Mouse (Mus musculus) liver, postnatal 0 days (tissue): Measurements from ENCODE around the gene Chst3. TPM values are rescaled to one million over a fixed set of nuclear protein-coding genes. Genes with fewer than 3 reads are reported as not detected.
A peak's percentile ranks its signal among the peaks of the same experiment; 100 is the strongest.

Experiments
- ATAC-seq: fragments of 200-750 bp; cut with Nextera tagmentation; 2 replicates; pipeline ENCODE4 v1.8.0; 2017; ENCODE audit warnings: mild to moderate bottlenecking, moderate library complexity
- DNase-seq: peaks from one replicate; pipeline ENCODE4 v3.0.0-alpha.2; 2016
- H3K27ac ChIP-seq: fragments of 300-500 bp; sonication (generic); 2 replicates; pipeline ENCODE4 v1.5.1; 2014; ENCODE audit warnings: antibody characterized with exemption, moderate library complexity, mild to moderate bottlenecking, low read depth
- H3K27me3 ChIP-seq: fragments of 300-500 bp; sonication (generic); 2 replicates; pipeline ENCODE4 v1.6.1; 2014; ENCODE audit warnings: low read length, control low read depth, mixed read lengths; ENCODE audit not compliant: insufficient read depth
- H3K36me3 ChIP-seq: fragments of 300-500 bp; sonication (generic); replicated peaks from 2 replicates; pipeline ENCODE4 v1.6.1; 2014; ENCODE audit warnings: mild to moderate bottlenecking, control low read depth, low read length, moderate library complexity, mixed read lengths; ENCODE audit not compliant: insufficient read depth
- H3K4me1 ChIP-seq: fragments of 300-500 bp; sonication (generic); 2 replicates; pipeline ENCODE4 v1.6.1; 2014; ENCODE audit warnings: antibody characterized with exemption, mild to moderate bottlenecking, control low read depth; ENCODE audit not compliant: insufficient read depth
- H3K4me2 ChIP-seq: fragments of 300-500 bp; sonication (generic); 2 replicates; pipeline ENCODE4 v1.6.1; 2014; ENCODE audit warnings: low read depth, mild to moderate bottlenecking, low read length, moderate library complexity, mixed read lengths
- H3K4me3 ChIP-seq: fragments of 300-500 bp; sonication (generic); 2 replicates; pipeline ENCODE4 v1.5.1; 2014; ENCODE audit warnings: low read depth, low read length
- H3K9ac ChIP-seq: fragments of 300-500 bp; sonication (generic); replicated peaks from 2 replicates; pipeline ENCODE4 v1.6.1; 2014; ENCODE audit warnings: mild to moderate bottlenecking, moderate library complexity
- H3K9me3 ChIP-seq: fragments of 300-500 bp; sonication (generic); 2 replicates; pipeline ENCODE4 v1.6.1; 2016; ENCODE audit warnings: mild to moderate bottlenecking, control low read depth, low read length, mixed read lengths
- CTCF ChIP-seq: sonication (generic); IDR thresholded peaks from 2 replicates; pipeline ENCODE4 v1.5.1; 2016; ENCODE audit warnings: antibody characterized with exemption, low read depth
- EP300 ChIP-seq: IDR thresholded peaks from 2 replicates; pipeline ENCODE4 v1.6.1; 2016; ENCODE audit warnings: antibody characterized with exemption, low read depth, mild to moderate bottlenecking
- WGBS: fragments of 180-500 bp; shearing (Covaris S2); extraction: QIAGEN DNeasy Blood & Tissue Kit; methylation state at CpG from one replicate; pipeline ENCODE4 v1.1.7; 2014; ENCODE audit not compliant: insufficient replicate concordance; 5-methylcytosine and 5-hydroxymethylcytosine counted together
- polyA plus RNA-seq: library from polyadenylated mRNA; unstranded; fragments of >200 nt; fragmentation: Nextera tagmentation; extraction: Ambion mirVana; gene quantifications from 2 replicates; pipeline ENCODE4 v1.2.1, GENCODE M21; 2015

Gene Chst3
- polyA plus RNA-seq, 1 experiment from 2014 or later = 0.73 TPM

DNA sequence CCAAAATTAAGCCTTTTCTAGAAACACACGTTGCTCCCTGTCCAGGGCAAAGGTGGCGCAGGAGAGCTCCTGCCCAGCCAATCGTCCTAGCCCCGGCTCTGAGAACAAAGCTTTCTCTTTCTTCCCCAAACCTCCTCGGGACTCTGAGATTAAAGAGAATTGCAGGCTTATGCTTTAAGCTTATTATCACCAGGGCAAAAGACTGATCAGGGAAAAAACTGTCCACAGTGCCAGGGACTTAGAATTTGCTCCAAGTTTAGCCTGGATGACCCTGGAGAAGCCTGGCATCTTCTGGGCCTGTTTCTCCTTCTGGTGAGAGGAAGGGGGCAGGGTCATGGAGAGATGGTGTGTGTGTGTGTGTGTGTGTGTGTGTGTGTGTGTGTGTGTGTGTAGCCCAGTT is 42.5 kb upstream of the Chst3 start:
- no peak overlapping the region for H3K9ac ChIP-seq
- H3K9me3 ChIP-seq = no peaks in the 10 kb centered on the region
- DNase-seq (no peak), ATAC-seq (no peak)
- 53% methylated on average over 5 of the region's 5 CpGs for WGBS
- no peak overlapping the region for H3K4me2 ChIP-seq
- peak overlapping the region; percentile 41; the same call in 1 of the 2 replicates for H3K27ac ChIP-seq
- no peak overlapping the region for H3K4me3 ChIP-seq
- peaks cover 25% of the 10 kb centered on the region for H3K4me1 ChIP-seq
- H3K27me3 ChIP-seq = no peaks in the 10 kb centered on the region
- no peak for TF ChIP-seq EP300
- no peak for TF ChIP-seq CTCF
- no peaks in the 10 kb centered on the region for H3K36me3 ChIP-seq

DNA sequence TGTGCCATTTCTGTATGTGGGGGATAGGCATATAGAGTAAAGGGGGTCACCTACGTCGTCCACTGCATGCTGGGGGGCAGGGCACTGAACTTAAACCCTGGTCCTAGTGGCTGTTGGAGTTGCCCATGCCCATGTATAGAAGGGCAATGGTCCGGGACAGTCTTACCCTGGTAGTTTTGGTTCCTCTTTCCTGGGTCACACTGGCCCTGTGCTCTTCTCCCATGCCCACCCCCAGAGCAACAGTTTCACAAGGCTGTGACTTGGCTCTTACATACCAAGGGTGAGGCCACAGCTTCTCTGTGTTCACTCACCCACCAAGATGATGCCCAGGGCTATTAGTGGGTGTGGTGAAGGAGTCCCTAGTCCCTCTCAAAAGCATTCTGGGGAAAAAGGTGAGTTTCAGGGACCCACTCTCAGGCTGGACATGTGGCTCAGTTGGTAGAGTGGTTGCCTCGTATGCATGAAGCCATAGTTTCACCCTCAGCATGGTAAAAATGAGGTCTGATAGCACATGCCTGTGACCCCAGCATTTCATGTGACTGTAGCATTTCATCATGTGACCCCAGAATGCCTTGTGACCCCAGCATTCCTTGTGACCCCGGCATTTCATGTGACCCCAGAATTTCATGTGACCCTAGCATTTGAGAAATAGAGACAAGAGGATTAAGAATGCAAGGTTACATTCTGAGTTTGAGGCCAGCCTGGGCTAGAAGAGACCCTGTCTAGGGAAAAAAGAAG is 41.7 kb upstream of the Chst3 start:
- WGBS = 64% methylated on average over 5 of the region's 5 CpGs
- Histone ChIP-seq H3K9me3 (no peaks in the 10 kb centered on the region), H3K27me3 (no peaks in the 10 kb centered on the region), H3K4me2 (no peak overlapping the region), H3K36me3 (no peaks in the 10 kb centered on the region), H3K4me3 (no peak overlapping the region), H3K4me1 (peaks cover 26% of the 10 kb centered on the region), H3K27ac (peak overlapping the region; percentile 65), H3K9ac (no peak overlapping the region)
- peak; percentile 59 for DNase-seq
- TF ChIP-seq EP300 (no peak), CTCF (no peak)
- ATAC-seq = peak; percentile 53

DNA sequence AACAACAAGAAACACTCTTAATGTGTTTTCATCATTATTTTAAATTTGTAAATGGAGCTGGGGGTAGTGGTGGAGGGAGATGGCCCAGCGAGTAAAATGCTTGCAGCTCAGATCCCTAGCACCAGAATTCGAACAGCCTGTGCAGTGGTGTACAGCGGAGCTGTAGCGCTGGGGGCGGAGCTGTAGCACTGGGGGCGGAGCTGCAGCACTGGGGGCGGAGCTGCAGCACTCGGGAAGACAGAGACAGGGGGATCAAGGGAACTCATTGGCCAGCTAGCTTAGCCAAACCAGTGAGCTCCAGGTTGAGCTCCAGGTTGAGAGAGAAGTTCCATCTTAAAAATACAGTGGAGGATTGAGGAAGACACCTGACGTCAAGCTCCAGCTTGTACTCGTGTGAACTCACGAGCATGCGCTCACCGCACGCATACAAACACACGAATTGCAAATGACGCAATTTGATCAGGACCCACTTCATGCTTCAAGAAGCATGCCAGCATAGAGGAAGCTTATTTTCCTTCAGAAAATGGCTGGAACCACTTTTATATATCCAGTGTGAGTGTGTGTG is 38.3 kb upstream of the Chst3 start:
- no peak overlapping the region for H3K4me3 ChIP-seq
- H3K9ac ChIP-seq = no peak overlapping the region
- no peak for ATAC-seq
- H3K36me3 ChIP-seq = no peaks in the 10 kb centered on the region
- no peaks in the 10 kb centered on the region for H3K9me3 ChIP-seq
- DNase-seq = no peak
- TF ChIP-seq CTCF (no peak), EP300 (no peak)
- 64% methylated on average over 16 of the region's 16 CpGs for WGBS
- H3K4me2 ChIP-seq = no peak overlapping the region
- no peak overlapping the region for H3K27ac ChIP-seq
- no peaks in the 10 kb centered on the region for H3K27me3 ChIP-seq
- H3K4me1 ChIP-seq = peaks cover 20% of the 10 kb centered on the region

DNA sequence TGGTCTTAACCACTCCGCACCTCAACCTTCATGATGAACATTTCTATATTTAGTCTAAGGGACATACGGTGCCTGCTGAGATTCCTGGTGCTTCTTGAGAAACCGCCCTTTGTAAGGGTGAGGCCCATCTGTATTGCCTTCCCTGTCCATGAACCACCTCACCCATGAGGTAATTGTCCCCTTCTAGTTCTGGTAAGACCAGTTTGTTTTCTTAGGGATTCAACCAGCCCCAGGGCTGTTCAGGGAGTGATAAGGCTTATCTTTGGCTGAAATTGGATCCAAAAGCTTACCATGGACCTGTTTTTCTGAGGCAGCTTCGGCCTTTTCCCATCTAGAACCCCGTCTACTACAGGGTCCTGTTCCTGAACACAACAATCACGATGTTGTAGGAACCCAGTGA is 37.0 kb upstream of the Chst3 start:
- no peak overlapping the region for H3K4me3 ChIP-seq
- no peak overlapping the region for H3K4me2 ChIP-seq
- TF ChIP-seq CTCF (no peak), EP300 (peak; percentile 63)
- WGBS = 60% methylated on average over 6 of the region's 6 CpGs
- H3K4me1 ChIP-seq = peaks cover 13% of the 10 kb centered on the region
- H3K27me3 ChIP-seq = no peaks in the 10 kb centered on the region
- H3K36me3 ChIP-seq = no peaks in the 10 kb centered on the region
- DNase-seq = no peak
- ATAC-seq = 0 out of 2 replicates have a peak, but pooled peaks have one; percentile 9
- H3K9ac ChIP-seq = no peak overlapping the region
- H3K9me3 ChIP-seq = no peaks in the 10 kb centered on the region
- no peak overlapping the region for H3K27ac ChIP-seq

DNA sequence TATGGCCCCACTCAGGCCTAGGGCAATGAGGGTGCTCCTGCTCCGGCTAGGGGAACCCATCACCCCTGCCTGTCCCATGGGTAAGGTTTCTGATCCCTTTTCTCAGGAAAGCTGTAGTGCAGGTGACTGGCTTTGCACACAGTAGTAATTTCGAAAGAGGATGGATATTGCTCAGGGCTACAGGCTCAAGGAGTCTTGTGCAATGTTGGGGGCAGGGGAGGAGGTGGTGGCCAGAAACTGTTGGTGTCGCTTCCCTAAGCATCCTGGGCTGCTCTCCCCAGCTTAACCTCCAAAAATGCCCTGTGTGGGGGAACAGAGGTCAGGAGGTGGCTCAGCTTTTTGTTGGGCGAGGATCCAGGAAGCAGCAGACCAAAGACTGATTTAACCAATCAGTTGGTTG is 33.5 kb upstream of the Chst3 start:
- DNase-seq (peak; percentile 78), ATAC-seq (peak; percentile 83)
- 43% methylated on average over 4 of the region's 4 CpGs for WGBS
- Histone ChIP-seq H3K9me3 (no peaks in the 10 kb centered on the region), H3K36me3 (no peaks in the 10 kb centered on the region), H3K4me3 (no peak overlapping the region), H3K27ac (peak overlapping the region; percentile 40; the same call in 1 of the 2 replicates), H3K4me2 (no peak overlapping the region), H3K4me1 (peaks cover 8% of the 10 kb centered on the region), H3K9ac (no peak overlapping the region), H3K27me3 (no peaks in the 10 kb centered on the region)
- peak; percentile 24; the same call in 1 of the 2 replicates for TF ChIP-seq EP300
- no peak for TF ChIP-seq CTCF

DNA sequence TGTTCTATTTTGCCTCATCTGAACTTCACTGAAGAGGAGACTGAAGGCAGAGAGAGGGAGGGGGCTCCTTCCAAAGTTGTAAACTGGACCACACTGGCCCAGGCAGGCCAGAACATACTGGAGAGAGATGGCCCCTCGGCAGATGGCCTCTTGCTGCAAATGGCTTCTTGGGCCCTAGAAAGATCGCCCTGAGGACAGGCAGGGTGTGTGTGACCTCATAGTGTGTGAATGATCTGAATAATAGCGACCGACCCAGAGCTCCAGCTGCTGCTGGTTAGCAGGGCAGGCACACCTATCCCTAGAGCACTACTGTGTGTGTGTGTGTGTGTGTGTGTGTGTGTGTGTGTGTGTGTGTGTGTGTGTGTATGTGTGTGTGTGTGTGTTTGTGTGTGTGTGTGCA is 33.1 kb upstream of the Chst3 start:
- H3K27me3 ChIP-seq = no peaks in the 10 kb centered on the region
- no peaks in the 10 kb centered on the region for H3K36me3 ChIP-seq
- TF ChIP-seq CTCF (no peak), EP300 (no peak)
- ATAC-seq (peak; percentile 38; the same call in 1 of the 2 replicates), DNase-seq (no peak)
- no peak overlapping the region for H3K4me2 ChIP-seq
- peaks cover 8% of the 10 kb centered on the region for H3K4me1 ChIP-seq
- no peaks in the 10 kb centered on the region for H3K9me3 ChIP-seq
- 67% methylated on average over 4 of the region's 4 CpGs for WGBS
- H3K4me3 ChIP-seq = no peak overlapping the region
- H3K9ac ChIP-seq = no peak overlapping the region
- H3K27ac ChIP-seq = 0 out of 2 replicates have a peak overlapping the region, but pooled peaks have one; percentile 40
